Mouse (Mus musculus) lung, postnatal 0 days (tissue): ENCODE results near the gene Tent5d.

Experiments used
- CTCF ChIP-seq: IDR thresholded peaks from 2 replicates; pipeline ENCODE4 v1.5.1; 2016; ENCODE audit warnings: antibody characterized with exemption, mild to moderate bottlenecking
- EP300 ChIP-seq: IDR thresholded peaks from 2 replicates; pipeline ENCODE4 v1.6.1; 2016; ENCODE audit warnings: antibody characterized with exemption, mild to moderate bottlenecking, control low read depth

DNA sequence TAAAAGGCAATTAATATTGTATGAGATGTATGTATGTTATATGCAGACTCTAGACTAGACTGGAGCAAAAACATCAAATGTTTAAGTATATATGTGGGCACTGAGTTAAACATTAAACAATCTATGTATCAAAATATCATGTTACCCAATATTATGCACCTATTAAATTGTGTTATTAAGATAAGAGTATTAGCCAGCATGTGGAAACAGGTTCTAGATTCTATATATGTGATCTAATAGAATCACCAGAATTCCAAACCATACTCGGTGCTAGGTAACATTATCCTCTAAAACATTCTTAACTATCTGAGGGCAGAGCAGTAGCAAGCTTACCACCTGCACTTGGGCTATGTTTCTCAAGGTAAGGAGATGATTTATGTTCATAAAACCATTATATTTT is at the start of gene Tent5d:
- TF ChIP-seq CTCF: no peak
- TF ChIP-seq EP300: no peak
